Mouse (Mus musculus) forebrain, embryonic 11.5 days (tissue): Measurements from ENCODE around the gene a. TPM values are rescaled to one million over a fixed set of nuclear protein-coding genes. Genes with fewer than 3 reads are reported as not detected.

Experiments
- ATAC-seq: fragments of 200-750 bp; cut with Nextera tagmentation; replicated peaks from 2 replicates; pipeline ENCODE4 v1.8.0; 2017; ENCODE audit warnings: moderate TSS enrichment; ENCODE audit not compliant: low FRiP score
- DNase-seq: peaks from one replicate; pipeline ENCODE4 v3.0.0-alpha.2; 2017; ENCODE audit warnings: low spot score
- H3K27ac ChIP-seq: fragments of 300-500 bp; sonication (generic); 2 replicates; pipeline ENCODE4 v1.5.1; 2014; ENCODE audit warnings: low read depth, low read length
- H3K27me3 ChIP-seq: fragments of 300-500 bp; sonication (generic); 2 replicates; pipeline ENCODE4 v1.6.1; 2014; ENCODE audit warnings: mild to moderate bottlenecking, low read length, mixed read lengths; ENCODE audit not compliant: control insufficient read depth, insufficient read depth
- H3K36me3 ChIP-seq: fragments of 300-500 bp; sonication (generic); 2 replicates; pipeline ENCODE4 v1.6.1; 2014; ENCODE audit warnings: mild to moderate bottlenecking, low read length, moderate library complexity, mixed read lengths; ENCODE audit not compliant: control insufficient read depth, insufficient read depth
- H3K4me1 ChIP-seq: fragments of 300-500 bp; sonication (generic); replicated peaks from 2 replicates; pipeline ENCODE4 v1.6.1; 2014; ENCODE audit warnings: low read length, mixed read lengths; ENCODE audit not compliant: control insufficient read depth, insufficient read depth
- H3K4me2 ChIP-seq: fragments of 300-500 bp; sonication (generic); 2 replicates; pipeline ENCODE4 v1.6.1; 2014; ENCODE audit warnings: low read depth, mild to moderate bottlenecking, low read length, moderate library complexity, mixed read lengths; ENCODE audit not compliant: severe bottlenecking
- H3K4me3 ChIP-seq: fragments of 300-500 bp; sonication (generic); 2 replicates; pipeline ENCODE4 v1.5.1; 2014; ENCODE audit warnings: low read depth, low read length
- H3K9ac ChIP-seq: fragments of 300-500 bp; sonication (generic); 2 replicates; pipeline ENCODE4 v1.6.1; 2014; ENCODE audit warnings: low read length
- H3K9me3 ChIP-seq: fragments of 300-500 bp; sonication (generic); 2 replicates; pipeline ENCODE4 v1.6.1; 2016; ENCODE audit warnings: low read length, mixed read lengths; ENCODE audit not compliant: control insufficient read depth
- WGBS: fragments of 180-500 bp; shearing (Covaris S2); extraction: QIAGEN DNeasy Blood & Tissue Kit; methylation state at CpG from one replicate; pipeline ENCODE4 v1.1.7; 2014; 5-methylcytosine and 5-hydroxymethylcytosine counted together
- polyA plus RNA-seq: library from polyadenylated mRNA; unstranded; fragments of >200 nt; fragmentation: Nextera tagmentation; extraction: Ambion mirVana; gene quantifications from 2 replicates; pipeline ENCODE4 v1.2.1, GENCODE M21; 2014

a gene
- polyA plus RNA-seq, 1 experiment from 2014 or later: 0.69 TPM

DNA sequence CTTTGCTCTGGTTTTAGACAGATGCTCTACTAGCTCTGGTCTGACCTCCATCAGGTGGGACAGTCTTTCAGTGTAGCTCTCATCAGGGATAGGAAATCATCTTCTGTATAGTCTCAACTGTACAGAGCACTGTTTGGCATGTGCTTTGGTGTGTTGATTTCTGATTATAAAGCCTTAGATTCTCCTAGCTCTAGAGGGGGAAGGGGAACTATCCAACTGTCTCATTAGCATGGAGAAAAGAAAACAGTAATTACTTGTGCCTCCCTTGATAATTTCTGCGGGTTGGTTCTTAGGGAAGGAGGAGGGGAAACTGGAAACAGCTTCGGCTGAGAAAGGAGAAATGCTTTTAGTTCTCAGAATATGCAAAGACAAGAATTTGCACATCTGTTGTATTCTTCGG lies 25.9 kb downstream of the a start:
- H3K4me1 ChIP-seq: 0 out of 2 replicates have a peak, but pooled peaks cover 5% of the 10 kb centered on the region
- no peak overlapping the region for H3K4me3 ChIP-seq
- no peaks in the 10 kb centered on the region for H3K9me3 ChIP-seq
- H3K4me2 ChIP-seq: no peak overlapping the region
- 68% methylated on average over 3 of the region's 3 CpGs for WGBS
- no peaks in the 10 kb centered on the region for H3K27me3 ChIP-seq
- ATAC-seq (no peak), DNase-seq (no peak)
- no peak overlapping the region for H3K27ac ChIP-seq
- 0 out of 2 replicates have a peak overlapping the region, but pooled peaks have one; percentile 9 for H3K9ac ChIP-seq
- H3K36me3 ChIP-seq: no peaks in the 10 kb centered on the region

DNA sequence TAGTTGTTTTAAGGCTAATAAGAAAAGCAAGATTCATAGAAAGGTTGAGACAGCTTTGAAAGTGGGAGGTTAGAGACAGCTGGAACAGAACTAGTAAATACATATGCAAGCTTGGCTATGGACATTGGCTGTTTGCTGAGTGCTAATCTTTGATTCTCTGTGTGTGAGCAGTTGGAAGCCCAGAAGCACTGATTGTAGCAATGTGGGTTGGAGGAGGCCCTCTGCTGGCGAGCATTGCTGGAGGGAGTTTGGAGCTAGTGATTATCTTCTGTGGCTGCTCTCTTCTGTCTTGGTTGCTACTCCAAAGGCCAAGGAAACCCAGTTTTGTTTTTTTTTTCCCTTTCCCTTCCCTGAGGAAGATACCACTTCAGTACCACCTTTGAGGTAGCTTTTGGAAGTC lies 26.6 kb downstream of the a start:
- no peak overlapping the region for H3K9ac ChIP-seq
- no peaks in the 10 kb centered on the region for H3K36me3 ChIP-seq
- 0 out of 2 replicates have a peak, but pooled peaks cover 5% of the 10 kb centered on the region for H3K4me1 ChIP-seq
- no peaks in the 10 kb centered on the region for H3K27me3 ChIP-seq
- WGBS: 39% methylated on average over 1 of the region's 1 CpGs
- H3K4me3 ChIP-seq: no peak overlapping the region
- DNase-seq (no peak), ATAC-seq (no peak)
- H3K4me2 ChIP-seq: no peak overlapping the region
- no peaks in the 10 kb centered on the region for H3K9me3 ChIP-seq
- H3K27ac ChIP-seq: no peak overlapping the region

DNA sequence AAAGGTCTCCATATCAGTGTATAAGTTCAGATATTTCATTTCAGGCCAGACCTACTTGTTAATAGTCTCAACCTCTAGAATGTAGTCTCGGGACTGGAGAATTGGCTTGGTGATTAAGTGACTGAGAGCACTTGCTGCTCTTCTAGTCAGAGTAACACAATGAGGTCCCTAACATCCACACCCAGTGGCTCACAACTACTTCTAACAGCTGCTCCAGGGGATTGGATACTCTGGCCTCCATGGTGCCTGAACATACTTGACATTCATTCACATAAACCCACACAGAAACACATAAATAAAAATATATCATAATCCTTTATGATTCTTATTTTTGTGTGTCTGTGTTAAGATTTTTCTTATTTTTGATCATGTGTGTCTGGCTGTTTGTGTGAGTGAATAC lies 27.4 kb downstream of the a start:
- Histone ChIP-seq H3K9ac (no peak overlapping the region), H3K4me1 (0 out of 2 replicates have a peak, but pooled peaks cover 5% of the 10 kb centered on the region), H3K4me2 (no peak overlapping the region), H3K27ac (no peak overlapping the region), H3K27me3 (no peaks in the 10 kb centered on the region), H3K36me3 (no peaks in the 10 kb centered on the region), H3K9me3 (no peaks in the 10 kb centered on the region), H3K4me3 (no peak overlapping the region)
- DNase-seq (no peak), ATAC-seq (no peak)
- WGBS: 88% methylated on average over 1 of the region's 1 CpGs

DNA sequence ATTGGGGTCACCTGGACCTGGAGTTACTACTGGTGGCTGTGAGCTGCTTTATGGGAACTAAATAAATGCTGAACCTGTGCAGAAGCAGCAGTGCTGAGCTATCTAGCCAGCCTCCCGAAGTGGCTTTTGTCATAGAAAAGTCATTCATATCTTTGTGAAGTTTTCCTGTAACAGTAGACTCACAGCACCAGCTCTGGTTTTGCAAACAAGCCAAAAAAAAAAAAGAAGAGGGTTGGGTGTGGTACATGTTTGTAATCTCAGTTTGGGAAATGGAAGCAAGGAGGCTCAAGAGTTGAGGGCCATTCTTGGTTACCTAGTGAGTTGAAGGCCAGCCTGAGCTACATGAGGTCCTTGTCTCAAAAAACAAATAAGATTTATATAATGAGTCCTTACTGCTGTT lies 29.1 kb downstream of the a start:
- 97% methylated on average over 1 of the region's 1 CpGs for WGBS
- H3K4me1 ChIP-seq: 0 out of 2 replicates have a peak, but pooled peaks cover 5% of the 10 kb centered on the region
- ATAC-seq (no peak), DNase-seq (no peak)
- H3K4me3 ChIP-seq: no peak overlapping the region
- H3K9ac ChIP-seq: no peak overlapping the region
- H3K27ac ChIP-seq: no peak overlapping the region
- H3K4me2 ChIP-seq: no peak overlapping the region
- H3K9me3 ChIP-seq: no peaks in the 10 kb centered on the region
- no peaks in the 10 kb centered on the region for H3K36me3 ChIP-seq
- no peaks in the 10 kb centered on the region for H3K27me3 ChIP-seq

DNA sequence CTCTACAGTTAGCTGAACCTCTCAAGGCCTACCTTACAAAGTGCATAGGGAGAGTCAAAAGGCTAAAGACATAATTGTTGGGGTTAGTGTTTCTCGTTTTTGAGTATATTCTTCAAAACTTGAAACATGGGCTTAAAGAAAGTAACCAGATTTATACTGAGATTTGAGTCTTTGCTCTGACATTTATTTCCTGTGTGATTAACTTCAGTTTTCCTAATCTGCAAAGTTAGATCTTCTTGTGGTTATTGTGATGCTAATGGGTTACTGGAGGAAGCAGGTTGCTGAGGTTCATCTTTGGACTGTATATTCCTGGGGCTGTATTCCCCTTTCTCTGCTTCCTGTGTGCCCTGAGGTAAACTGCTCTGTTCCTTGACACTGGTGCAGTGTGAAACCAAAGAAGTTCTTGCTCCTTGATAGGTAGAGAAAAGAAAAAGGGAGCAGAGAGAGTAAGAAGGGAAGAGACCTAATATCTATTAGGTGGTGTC lies 34.9 kb downstream of the a start:
- H3K27me3 ChIP-seq: no peaks in the 10 kb centered on the region
- 89% methylated on average over 1 of the region's 1 CpGs for WGBS
- no peaks in the 10 kb centered on the region for H3K36me3 ChIP-seq
- DNase-seq (no peak), ATAC-seq (no peak)
- no peak overlapping the region for H3K27ac ChIP-seq
- no peak overlapping the region for H3K4me3 ChIP-seq
- H3K9ac ChIP-seq: no peak overlapping the region
- no peaks in the 10 kb centered on the region for H3K4me1 ChIP-seq
- no peak overlapping the region for H3K4me2 ChIP-seq
- no peaks in the 10 kb centered on the region for H3K9me3 ChIP-seq

DNA sequence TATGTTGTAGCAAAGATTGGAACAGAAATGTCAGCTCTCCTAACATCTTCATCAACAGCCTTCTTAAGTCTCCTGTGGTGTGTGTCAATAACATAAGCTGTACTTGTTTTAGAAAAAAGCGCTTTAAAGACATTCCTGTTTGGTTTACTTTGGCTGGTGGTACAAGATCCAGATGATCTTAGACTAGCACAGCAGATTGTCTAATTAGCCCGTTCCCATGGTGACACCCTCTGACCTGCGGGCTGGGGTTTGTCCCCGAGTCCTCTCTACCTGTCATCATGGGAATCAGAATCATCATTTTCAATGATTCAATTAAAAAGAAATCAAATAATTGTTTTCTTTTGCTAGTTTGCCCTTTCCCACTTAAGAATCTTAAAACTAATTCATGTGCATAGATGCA lies 36.3 kb downstream of the a start:
- H3K9ac ChIP-seq: no peak overlapping the region
- ATAC-seq: no peak
- H3K4me2 ChIP-seq: no peak overlapping the region
- H3K4me1 ChIP-seq: no peaks in the 10 kb centered on the region
- WGBS: 82% methylated on average over 4 of the region's 4 CpGs
- H3K27me3 ChIP-seq: no peaks in the 10 kb centered on the region
- DNase-seq: no peak
- no peak overlapping the region for H3K27ac ChIP-seq
- no peak overlapping the region for H3K4me3 ChIP-seq
- H3K9me3 ChIP-seq: no peaks in the 10 kb centered on the region
- H3K36me3 ChIP-seq: no peaks in the 10 kb centered on the region

DNA sequence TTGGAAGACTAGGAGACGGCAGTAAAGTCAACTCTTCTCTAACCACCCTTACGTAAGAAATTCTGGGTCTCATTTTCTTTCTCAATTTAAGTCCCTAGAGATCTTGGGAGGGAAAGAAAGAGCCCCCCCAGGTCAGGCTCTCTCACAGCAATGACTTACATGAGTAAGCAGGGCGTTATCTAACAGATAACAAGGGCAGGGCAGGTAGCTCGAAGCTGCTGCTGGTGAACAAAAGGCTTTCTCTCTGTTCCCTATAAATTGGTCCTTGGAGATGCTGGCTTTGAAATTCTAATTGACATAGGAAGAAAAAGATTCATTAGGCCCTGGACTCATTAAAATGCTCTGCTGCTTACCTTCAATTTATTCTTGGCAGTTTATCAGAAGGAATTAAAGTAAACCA lies 41.3 kb downstream of the a start:
- no peak for ATAC-seq
- no peak for DNase-seq
- Histone ChIP-seq H3K9ac (no peak overlapping the region), H3K4me2 (no peak overlapping the region), H3K27me3 (no peaks in the 10 kb centered on the region), H3K4me3 (no peak overlapping the region), H3K36me3 (no peaks in the 10 kb centered on the region), H3K9me3 (no peaks in the 10 kb centered on the region), H3K4me1 (no peaks in the 10 kb centered on the region), H3K27ac (no peak overlapping the region)
- 66% methylated on average over 4 of the region's 4 CpGs for WGBS

DNA sequence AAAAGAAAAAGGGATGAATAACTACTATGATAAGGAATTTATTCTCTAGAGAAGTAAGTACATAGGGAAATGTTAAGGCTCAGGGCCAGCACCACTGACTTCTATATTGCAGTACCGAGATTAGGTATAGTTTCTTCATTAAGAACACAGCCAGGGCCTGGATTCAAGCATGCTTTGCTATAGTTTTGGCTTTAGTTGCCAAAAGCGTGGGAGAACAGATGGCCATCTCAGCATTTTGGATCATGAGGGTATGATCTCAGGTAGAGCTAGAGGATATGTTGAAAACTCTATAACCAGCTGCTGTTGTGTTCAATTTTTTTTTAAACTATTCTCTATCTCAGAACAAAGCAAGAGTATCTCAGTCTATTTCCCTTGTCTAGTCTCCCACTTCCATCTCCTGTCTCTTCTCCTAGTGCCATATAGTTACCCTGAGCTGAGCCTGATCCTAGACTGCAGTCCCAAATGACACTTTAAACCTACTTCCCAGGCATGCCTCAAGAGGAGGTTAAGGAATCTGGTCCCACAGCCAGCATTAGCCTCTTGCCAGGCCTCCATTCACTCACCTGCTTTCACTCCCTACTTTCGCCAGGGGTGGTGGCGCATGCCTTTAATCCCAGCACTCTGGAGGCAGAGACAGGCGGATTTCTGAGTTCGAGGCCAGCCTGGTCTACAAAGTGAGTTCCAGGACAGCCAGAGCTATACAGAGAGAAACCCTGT lies 43.1 kb downstream of the a start:
- Histone ChIP-seq H3K27ac (no peak overlapping the region), H3K4me3 (no peak overlapping the region), H3K27me3 (no peaks in the 10 kb centered on the region), H3K9ac (no peak overlapping the region), H3K4me2 (no peak overlapping the region), H3K4me1 (no peaks in the 10 kb centered on the region), H3K9me3 (no peaks in the 10 kb centered on the region; the same call in 1 of the 2 replicates), H3K36me3 (no peaks in the 10 kb centered on the region; the same call in 1 of the 2 replicates)
- DNase-seq (no peak), ATAC-seq (no peak)
- 94% methylated on average over 6 of the region's 6 CpGs for WGBS

DNA sequence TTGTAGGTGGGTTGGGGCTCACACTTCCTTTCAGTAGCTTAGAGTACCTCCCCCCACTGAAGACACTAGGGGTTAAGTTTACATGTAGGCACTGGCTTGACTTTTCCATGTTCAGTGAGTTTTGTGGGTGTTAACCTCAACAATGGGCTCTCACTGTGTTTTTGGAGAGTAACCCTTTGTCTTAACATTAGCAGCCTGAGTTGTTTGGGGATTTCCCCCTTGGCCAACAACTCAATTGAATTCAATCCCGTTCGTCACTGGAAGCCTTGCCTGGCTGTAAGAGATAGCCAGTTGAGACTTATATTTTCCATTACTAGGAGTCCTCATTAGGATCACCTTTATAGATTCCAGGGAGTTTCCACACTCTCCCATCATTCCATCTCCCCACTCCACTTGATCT lies 45.3 kb downstream of the a start:
- Histone ChIP-seq H3K9ac (no peak overlapping the region), H3K36me3 (no peaks in the 10 kb centered on the region; the same call in 1 of the 2 replicates), H3K27ac (no peak overlapping the region), H3K4me3 (no peak overlapping the region), H3K27me3 (no peaks in the 10 kb centered on the region), H3K4me2 (no peak overlapping the region), H3K4me1 (no peaks in the 10 kb centered on the region), H3K9me3 (no peaks in the 10 kb centered on the region; the same call in 1 of the 2 replicates)
- no peak for ATAC-seq
- DNase-seq: no peak
- WGBS: 91% methylated on average over 2 of the region's 2 CpGs
